Mouse (Mus musculus) bone marrow, adult 2 months (tissue): ENCODE measurements around the gene Uqcc3.

Source experiments
- CTCF ChIP-seq: fragments of 200-500 bp; IDR thresholded peaks from 2 replicates; pipeline ENCODE4 v1.5.1; 2011; ENCODE audit warnings: low read length, control low read depth; ENCODE audit not compliant: control insufficient read depth, insufficient read depth
- POLR2A ChIP-seq: fragments of 200-500 bp; IDR thresholded peaks from 2 replicates; pipeline ENCODE4 v1.6.1; 2011; ENCODE audit warnings: low read depth, mild to moderate bottlenecking, control low read depth, low read length, borderline replicate concordance; ENCODE audit not compliant: control insufficient read depth

DNA sequence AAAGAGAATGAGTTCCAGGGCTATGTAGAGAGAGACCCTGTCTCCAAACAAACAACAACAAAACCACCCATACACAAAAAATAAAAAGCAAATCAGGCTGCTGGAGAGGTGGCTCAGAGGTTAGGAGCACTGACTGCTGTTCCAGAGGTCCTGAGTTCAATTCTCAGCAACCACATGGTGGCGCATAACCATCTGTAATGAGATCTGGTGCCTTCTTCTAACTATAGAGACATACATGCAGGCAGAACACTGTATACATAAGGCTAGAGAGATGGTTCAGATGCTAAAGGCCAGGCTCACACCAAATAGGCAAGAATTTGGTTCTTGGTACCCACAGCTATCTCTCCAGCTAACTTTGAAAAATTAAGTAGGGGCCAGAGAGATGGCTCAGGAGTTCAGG is 21.7 kb downstream of the Uqcc3 start:
- TF ChIP-seq CTCF (peak; percentile 33; the same call in 1 of the 2 replicates), POLR2A (no peak)
